Mouse (Mus musculus): ENCODE measurements around the gene Arhgap19.

DNA sequence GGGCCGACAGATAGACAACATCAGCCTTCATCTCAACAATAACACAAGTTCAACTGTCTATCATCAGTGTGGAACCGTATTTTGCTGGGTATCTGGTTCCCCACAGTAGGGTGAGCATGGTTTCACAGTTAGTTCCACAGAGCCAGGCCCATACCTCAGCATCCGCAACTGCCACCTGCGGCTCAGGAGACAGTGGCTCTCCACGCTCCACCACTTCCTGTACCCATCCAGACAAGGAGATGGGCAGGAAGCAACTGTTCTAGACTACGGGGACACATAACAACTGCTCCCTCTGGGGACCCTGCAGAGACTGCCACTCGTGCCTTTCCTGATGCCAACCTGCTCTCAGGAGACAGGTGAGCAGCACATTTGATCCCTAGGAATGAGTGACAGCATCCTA lies 33.1 kb downstream of the Arhgap19 start:
- TF ChIP-seq CTCF (IDR thresholded peaks at IDR 0.05; ENCODE audit: low read depth): no peak
- TF ChIP-seq EP300 (optimal IDR thresholded peaks at IDR 0.05): no peak

All from stomach, postnatal 0 days (tissue).